Mouse (Mus musculus) lung, embryonic 14.5 days (tissue): Measurements from ENCODE around the gene Shisa6. TPM values are rescaled to one million over a fixed set of nuclear protein-coding genes. Genes with fewer than 3 reads are reported as not detected.

Experiments used
- ATAC-seq: fragments of 200-750 bp; cut with Nextera tagmentation; 2 replicates; pipeline ENCODE4 v1.8.0; 2017; ENCODE audit warnings: mild to moderate bottlenecking, moderate TSS enrichment, moderate library complexity; ENCODE audit not compliant: insufficient read depth
- DNase-seq: peaks from one replicate; pipeline ENCODE4 v3.0.0-alpha.2; 2015
- H3K27ac ChIP-seq: fragments of 300-500 bp; sonication (generic); 2 replicates; pipeline ENCODE4 v1.5.1; 2014; ENCODE audit warnings: low read depth, mild to moderate bottlenecking, moderate library complexity
- H3K27me3 ChIP-seq: fragments of 300-500 bp; sonication (generic); 2 replicates; pipeline ENCODE4 v1.6.1; 2014; ENCODE audit warnings: low read length, control low read depth; ENCODE audit not compliant: insufficient read depth
- H3K36me3 ChIP-seq: fragments of 300-500 bp; sonication (generic); 2 replicates; pipeline ENCODE4 v1.6.1; 2014; ENCODE audit warnings: control low read depth; ENCODE audit not compliant: insufficient read depth
- H3K4me1 ChIP-seq: fragments of 300-500 bp; sonication (generic); 2 replicates; pipeline ENCODE4 v1.6.1; 2014; ENCODE audit warnings: antibody characterized with exemption, control low read depth; ENCODE audit not compliant: insufficient read depth
- H3K4me2 ChIP-seq: fragments of 300-500 bp; sonication (generic); 2 replicates; pipeline ENCODE4 v1.6.1; 2014; ENCODE audit warnings: mild to moderate bottlenecking
- H3K4me3 ChIP-seq: fragments of 300-500 bp; sonication (generic); 2 replicates; pipeline ENCODE4 v1.5.1; 2014; ENCODE audit warnings: low read depth, low read length
- H3K9ac ChIP-seq: fragments of 300-500 bp; sonication (generic); 2 replicates; pipeline ENCODE4 v1.6.1; 2014
- H3K9me3 ChIP-seq: fragments of 300-500 bp; sonication (generic); 2 replicates; pipeline ENCODE4 v1.6.1; 2016; ENCODE audit warnings: low read depth, low read length, control low read depth
- CTCF ChIP-seq: IDR thresholded peaks from 2 replicates; pipeline ENCODE4 v1.5.1; 2016; ENCODE audit warnings: antibody characterized with exemption, low read depth
- WGBS: fragments of 180-500 bp; shearing (Covaris S2); extraction: QIAGEN DNeasy Blood & Tissue Kit; methylation state at CpG from one replicate; pipeline ENCODE4 v1.1.7; 2014; 5-methylcytosine and 5-hydroxymethylcytosine counted together
- polyA plus RNA-seq: library from polyadenylated mRNA; unstranded; fragments of >200 nt; fragmentation: Nextera tagmentation; extraction: Ambion mirVana; gene quantifications from 2 replicates; pipeline ENCODE4 v1.2.1, GENCODE M21; 2014

Shisa6 gene
- 0.14 and 0.37 TPM in 2 replicates for polyA plus RNA-seq

GRCm38 (mm10) chr11:66525371-66526045, at the start of gene Shisa6:
TSS of gene Shisa6 (minus strand) at chr11:66525964.
- Histone ChIP-seq H3K27me3 (peaks cover 63% of the 10 kb centered on the region), H3K9ac (peak within 1 kb of the TSS; percentile 36), H3K4me2 (peak within 1 kb of the TSS; percentile 93), H3K36me3 (no peaks in the 10 kb centered on the region), H3K4me3 (peak within 1 kb of the TSS; percentile 54), H3K27ac (no peak within 1 kb of the TSS), H3K4me1 (no peaks in the 10 kb centered on the region), H3K9me3 (no peaks in the 10 kb centered on the region)
- no peak for TF ChIP-seq CTCF
- DNase-seq (peak; percentile 45), ATAC-seq (peak; percentile 33; the same call in 1 of the 2 replicates)
- under 1% methylated on average over 66 of the region's 89 CpGs for WGBS

GRCm38 (mm10) chr11:66573888-66574287, 48.1 kb upstream of the Shisa6 start:
- Histone ChIP-seq H3K36me3 (no peaks in the 10 kb centered on the region), H3K9me3 (no peaks in the 10 kb centered on the region), H3K4me2 (no peak overlapping the region), H3K27me3 (no peaks in the 10 kb centered on the region), H3K27ac (no peak overlapping the region), H3K4me3 (no peak overlapping the region), H3K9ac (no peak overlapping the region), H3K4me1 (no peaks in the 10 kb centered on the region)
- WGBS = 36% methylated on average over 2 of the region's 2 CpGs
- TF ChIP-seq CTCF = no peak
- DNase-seq (no peak), ATAC-seq (no peak)

- Histone ChIP-seq H3K36me3 (no peaks in the 10 kb centered on the region), H3K4me3 (no peak overlapping the region), H3K9ac (no peak overlapping the region), H3K27ac (no peak overlapping the region), H3K4me2 (no peak overlapping the region), H3K9me3 (no peaks in the 10 kb centered on the region), H3K4me1 (no peaks in the 10 kb centered on the region), H3K27me3 (no peaks in the 10 kb centered on the region)
- ATAC-seq (no peak), DNase-seq (no peak)
- 79% methylated on average over 4 of the region's 4 CpGs for WGBS
- TF ChIP-seq CTCF = no peak
Observed at GRCm38 (mm10) chr11:66569045-66569444, 43.3 kb upstream of the Shisa6 start.

GRCm38 (mm10) chr11:66568386-66568791, 42.6 kb upstream of the Shisa6 start:
- no peaks in the 10 kb centered on the region for H3K4me1 ChIP-seq
- H3K36me3 ChIP-seq = no peaks in the 10 kb centered on the region
- no peak overlapping the region for H3K9ac ChIP-seq
- ATAC-seq (no peak), DNase-seq (no peak)
- TF ChIP-seq CTCF = no peak
- H3K27ac ChIP-seq = no peak overlapping the region
- 18% methylated on average over 4 of the region's 4 CpGs for WGBS
- H3K27me3 ChIP-seq = no peaks in the 10 kb centered on the region
- H3K9me3 ChIP-seq = no peaks in the 10 kb centered on the region
- H3K4me2 ChIP-seq = no peak overlapping the region
- H3K4me3 ChIP-seq = no peak overlapping the region

GRCm38 (mm10) chr11:66567382-66567781, 41.6 kb upstream of the Shisa6 start:
- Histone ChIP-seq H3K36me3 (no peaks in the 10 kb centered on the region), H3K27me3 (no peaks in the 10 kb centered on the region), H3K9ac (no peak overlapping the region), H3K4me2 (no peak overlapping the region), H3K4me3 (no peak overlapping the region), H3K9me3 (no peaks in the 10 kb centered on the region), H3K4me1 (no peaks in the 10 kb centered on the region), H3K27ac (no peak overlapping the region)
- no peak for TF ChIP-seq CTCF
- WGBS = 8% methylated on average over 10 of the region's 10 CpGs
- ATAC-seq (no peak), DNase-seq (no peak)

- Histone ChIP-seq H3K4me1 (no peaks in the 10 kb centered on the region), H3K27me3 (no peaks in the 10 kb centered on the region), H3K36me3 (no peaks in the 10 kb centered on the region), H3K9ac (no peak overlapping the region), H3K27ac (no peak overlapping the region), H3K4me2 (no peak overlapping the region), H3K4me3 (no peak overlapping the region), H3K9me3 (no peaks in the 10 kb centered on the region)
- no peak for TF ChIP-seq CTCF
- DNase-seq (no peak), ATAC-seq (no peak)
- 55% methylated on average over 7 of the region's 7 CpGs for WGBS
Observed at GRCm38 (mm10) chr11:66562274-66562673, 36.5 kb upstream of the Shisa6 start.

GRCm38 (mm10) chr11:66537820-66538219, 12.1 kb upstream of the Shisa6 start:
- Histone ChIP-seq H3K4me2 (no peak overlapping the region), H3K4me1 (no peaks in the 10 kb centered on the region), H3K36me3 (no peaks in the 10 kb centered on the region), H3K4me3 (no peak overlapping the region), H3K27ac (no peak overlapping the region), H3K9me3 (no peaks in the 10 kb centered on the region), H3K9ac (no peak overlapping the region), H3K27me3 (no peaks in the 10 kb centered on the region)
- no peak for DNase-seq
- no peak for ATAC-seq
- 47% methylated on average over 1 of the region's 1 CpGs for WGBS
- TF ChIP-seq CTCF = no peak
